Mouse (Mus musculus) heart, postnatal 4 days (tissue): ENCODE data around the gene Amer2. TPM values are rescaled to one million over a fixed set of nuclear protein-coding genes. Genes with fewer than 3 reads are reported as not detected.
A peak's percentile ranks its signal among the peaks of the same experiment; 100 is the strongest.
"Not testable (repeated sequence)": the region's sequence is repeated elsewhere in the genome, so short reads cannot be mapped to it uniquely, and the experiment has no call there.

Experiments used
- DNase-seq: peaks from one replicate; pipeline ENCODE4 v3.0.0; 2021
- total RNA-seq, 2 experiments: library from RNA; stranded (reverse); gene quantifications; 2 replicates each; pipeline ENCODE4 v1.2.3; 2021

Gene Amer2
- total RNA-seq, result under 1 TPM; 0.07 to 0.10 TPM

DNA sequence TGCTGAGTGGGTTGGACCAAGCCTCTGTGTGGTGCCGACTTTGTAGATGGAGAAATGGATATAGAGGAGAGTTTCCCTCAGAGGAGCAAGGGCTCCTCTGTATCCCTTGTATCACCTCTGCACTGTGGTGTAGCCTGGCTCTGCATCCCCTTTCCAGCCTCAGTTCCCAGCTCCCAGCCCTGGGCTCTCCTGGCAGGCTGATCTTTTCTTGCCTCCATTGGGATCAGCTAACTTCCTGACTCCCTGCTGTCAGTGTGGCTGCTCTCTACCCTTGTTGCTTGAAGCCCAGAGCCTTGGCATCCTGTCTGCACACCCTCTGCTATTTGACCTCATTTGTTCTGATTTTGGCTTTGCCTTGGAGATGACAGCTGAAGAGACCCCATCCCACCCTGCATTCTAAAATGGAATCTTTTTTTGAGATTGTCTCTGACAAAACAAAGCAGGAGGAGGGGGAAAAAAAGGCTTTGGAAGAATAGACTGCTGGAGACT is at the start of gene Amer2:
TSS of gene Amer2 (plus strand) at position 439 of the 489 bp plus-strand sequence.
- DNase-seq, result no peak

GRCm38 (mm10) chr14:60340001-60340400 is 33.1 kb upstream of the Amer2 start:
- DNase-seq, result not testable (repeated sequence)

DNA sequence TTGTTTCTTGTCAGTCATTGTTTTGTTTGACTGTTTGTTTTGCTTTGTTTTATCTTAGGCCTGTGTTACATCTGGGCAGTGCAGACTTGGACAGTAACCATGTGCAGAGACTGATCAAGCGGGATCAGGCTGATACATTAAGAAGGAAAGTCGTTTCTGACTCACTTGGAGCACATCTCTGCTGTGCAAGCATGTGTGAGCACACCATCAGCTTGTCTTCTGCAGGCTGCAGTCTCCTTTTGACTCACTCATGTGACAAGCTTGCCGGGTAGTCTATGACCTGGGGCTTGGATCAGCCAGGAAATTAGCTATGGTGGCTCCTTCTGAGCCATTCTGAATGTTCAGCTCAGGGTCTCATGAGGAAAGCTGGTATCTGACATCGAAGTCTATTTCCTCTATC is 32.5 kb upstream of the Amer2 start:
- DNase-seq, result no peak

DNA sequence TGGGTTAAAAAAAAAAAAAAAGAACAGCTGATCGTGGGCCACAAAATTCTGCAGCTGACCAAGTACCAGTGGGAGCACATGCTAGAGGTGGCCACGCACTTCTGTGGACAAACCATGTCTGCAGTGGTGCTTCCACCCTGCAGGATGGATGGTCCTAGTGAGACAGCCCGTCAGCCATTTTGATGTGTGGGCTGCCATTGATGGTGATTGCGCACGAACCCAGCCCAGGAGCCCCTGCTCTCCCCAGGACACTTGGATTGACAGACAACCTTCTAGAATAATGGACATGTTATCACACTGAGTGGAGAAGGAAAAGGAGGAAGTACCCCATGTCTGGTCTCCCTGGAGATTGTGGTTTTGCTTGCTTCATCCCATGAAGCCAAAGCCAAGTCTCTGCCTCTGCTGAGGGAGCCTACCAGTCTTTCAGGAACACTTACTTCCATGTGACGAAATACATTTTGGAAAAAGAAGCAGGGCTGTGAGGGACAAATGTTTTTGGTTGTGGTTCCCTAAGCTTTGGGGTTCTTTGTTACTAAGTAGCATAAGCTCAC is 27.7 kb upstream of the Amer2 start:
- no peak for DNase-seq

DNA sequence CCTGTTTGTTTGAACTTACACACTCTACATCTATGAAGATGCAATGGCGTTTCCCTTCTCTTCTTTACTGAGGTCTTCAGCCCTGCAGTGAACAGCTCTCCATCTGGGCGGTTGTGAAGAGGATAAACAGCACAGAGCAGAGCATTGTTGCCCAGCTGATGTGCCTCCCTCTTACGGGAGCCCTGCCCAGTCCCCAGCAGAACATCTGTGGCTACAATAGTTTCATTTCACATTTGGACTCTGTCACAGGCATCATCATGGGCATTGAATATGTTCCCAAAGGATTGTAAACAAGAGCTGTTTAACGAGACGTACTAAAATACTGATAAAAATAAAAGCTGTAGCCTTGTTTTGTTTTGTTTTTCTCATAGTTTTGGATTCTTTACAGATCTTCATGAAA is 14.7 kb upstream of the Amer2 start:
- no peak for DNase-seq

- no peak for DNase-seq
Measured at GRCm38 (mm10) chr14:60361380-60362212, 11.5 kb upstream of the Amer2 start.

DNA sequence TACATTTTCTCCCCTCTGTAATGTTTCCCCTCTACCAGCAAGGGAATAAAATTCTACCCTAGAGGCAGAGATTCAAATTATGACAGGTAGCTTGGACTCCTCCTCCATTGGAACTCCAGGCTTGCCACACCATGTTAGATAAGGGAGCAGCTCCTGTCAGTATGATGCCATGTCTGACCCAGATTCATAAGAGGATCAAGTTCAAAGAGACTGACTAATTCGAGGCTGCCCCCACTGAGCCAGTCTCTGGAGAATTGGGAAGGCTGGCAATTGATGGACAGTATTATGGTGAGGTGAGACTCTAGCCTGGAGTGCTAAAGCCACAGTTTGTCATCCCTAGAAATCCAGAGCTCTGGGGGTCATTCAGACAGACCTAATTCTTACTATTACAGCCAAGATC is 6.3 kb upstream of the Amer2 start:
- no peak for DNase-seq

GRCm38 (mm10) chr14:60368769-60369666 is 4.0 kb upstream of the Amer2 start:
- DNase-seq, result no peak

DNA sequence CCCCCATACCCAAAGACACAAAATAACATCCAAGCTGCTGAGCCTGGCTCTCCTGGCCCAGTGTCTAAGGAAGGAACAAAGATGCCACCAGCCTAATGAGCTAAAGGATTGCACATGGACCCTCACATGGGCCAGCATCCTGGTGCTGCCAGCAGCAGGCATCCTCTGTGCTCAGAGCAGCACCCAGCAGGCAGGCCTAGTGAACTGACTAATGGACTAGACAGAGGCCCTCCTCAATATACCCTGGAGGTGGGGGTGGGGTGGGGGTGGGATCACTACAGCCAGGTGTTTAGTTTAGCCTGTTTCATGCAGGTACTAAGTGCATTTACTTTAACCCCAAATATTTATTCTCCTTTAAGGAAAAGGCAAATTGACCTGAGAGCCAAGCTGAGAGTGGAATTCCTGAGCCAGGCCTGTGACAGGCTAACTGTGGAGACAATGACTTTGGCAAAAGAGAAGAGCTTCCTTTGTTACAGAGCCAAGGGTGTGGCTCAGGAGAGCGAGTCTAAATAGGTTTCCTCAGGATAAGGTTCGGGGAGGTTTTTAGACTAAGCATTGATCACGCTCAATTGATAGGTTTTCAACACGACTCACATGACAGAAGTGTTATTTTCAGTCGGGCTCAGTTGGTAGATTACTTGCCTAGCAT is 3.3 kb upstream of the Amer2 start:
- DNase-seq, result no peak

DNA sequence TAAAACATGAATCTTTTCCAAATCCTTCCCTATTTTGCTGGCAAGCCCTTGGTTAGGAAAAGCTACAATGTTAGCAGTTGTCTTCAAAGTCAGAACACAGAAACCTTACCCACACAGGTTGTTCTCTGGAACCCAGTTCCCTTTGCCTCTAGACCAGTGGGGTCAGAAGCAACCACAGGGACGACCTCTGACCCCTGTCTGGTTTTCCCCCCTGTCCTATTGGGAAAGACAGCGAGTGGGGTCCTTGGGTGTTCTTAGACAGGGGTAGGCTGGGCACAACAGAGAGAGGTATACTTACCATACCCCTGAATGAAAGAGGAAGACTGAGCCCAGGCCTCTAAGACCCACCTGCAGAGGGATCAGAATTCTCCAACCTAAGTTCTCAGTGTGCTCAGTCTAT is 4.0 kb downstream of the Amer2 start:
- no peak for DNase-seq

DNA sequence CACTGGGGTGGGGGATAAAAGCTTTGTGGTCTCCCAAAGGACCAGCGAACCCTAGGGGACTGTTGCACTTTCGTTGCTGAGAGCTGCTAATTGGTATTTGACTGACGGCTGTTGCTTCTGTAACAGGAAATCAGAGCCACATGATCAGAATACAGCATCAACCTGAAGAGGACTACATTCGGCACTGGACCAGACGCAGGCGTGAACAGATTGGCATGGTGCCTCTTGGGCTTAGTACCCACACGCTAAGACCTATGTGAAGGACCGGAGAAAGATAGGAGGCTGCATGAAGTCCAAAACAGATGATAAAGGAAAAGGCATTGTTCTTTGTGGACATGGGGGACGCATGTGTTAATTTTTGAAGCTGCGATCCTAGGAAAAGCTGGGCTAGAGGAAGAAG is 4.5 kb downstream of the Amer2 start:
- DNase-seq, result no peak

GRCm38 (mm10) chr14:60378057-60378565 is 5.1 kb downstream of the Amer2 start:
- peak; percentile 46 for DNase-seq

DNA sequence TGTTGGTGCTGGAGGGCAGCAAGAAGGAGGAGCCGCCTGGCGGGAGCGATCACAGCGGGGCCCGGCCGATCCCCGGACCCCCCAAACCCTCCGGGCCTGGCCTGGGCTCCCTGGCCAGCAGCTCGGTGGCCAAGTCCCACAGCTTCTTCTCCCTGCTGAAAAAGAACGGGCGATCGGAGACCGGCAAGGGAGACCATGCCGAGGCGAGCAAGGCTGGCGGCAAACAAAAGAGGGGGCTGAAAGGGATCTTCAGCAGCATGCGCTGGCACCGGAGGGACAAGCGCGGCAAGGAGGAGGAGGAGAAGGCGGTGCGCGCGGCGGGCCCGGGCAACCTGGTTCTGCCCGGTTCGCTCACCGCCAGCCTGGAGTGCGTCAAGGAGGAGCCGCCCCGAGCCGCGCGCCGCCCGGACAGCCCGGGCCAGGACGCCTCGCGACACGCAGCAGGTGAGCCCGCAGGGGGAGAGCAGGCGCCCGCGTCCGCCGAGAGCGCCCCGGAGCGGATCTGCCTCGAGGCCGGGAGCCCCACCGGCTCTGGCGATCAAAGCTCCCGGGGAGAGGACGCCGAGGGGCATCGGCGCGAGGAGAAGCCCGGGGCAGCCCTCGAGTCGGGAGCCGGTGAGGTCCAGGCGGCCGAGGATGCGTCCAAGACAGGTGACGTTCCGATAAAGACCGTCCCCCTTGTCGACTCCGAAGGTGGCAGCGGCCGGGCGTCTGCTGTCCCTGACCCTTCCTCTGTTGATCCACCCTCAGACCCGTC is 5.7 kb downstream of the Amer2 start:
- DNase-seq, result peak; percentile 25

GRCm38 (mm10) chr14:60379323-60379957 is 6.4 kb downstream of the Amer2 start:
- no peak for DNase-seq

GRCm38 (mm10) chr14:60379958-60380330 is 6.9 kb downstream of the Amer2 start:
- no peak for DNase-seq

- DNase-seq, result no peak
Measured at GRCm38 (mm10) chr14:60381671-60382070, 8.6 kb downstream of the Amer2 start.

- no peak for DNase-seq
Measured at GRCm38 (mm10) chr14:60383816-60384215, 10.8 kb downstream of the Amer2 start.

- no peak for DNase-seq
Measured at GRCm38 (mm10) chr14:60384269-60384668, 11.2 kb downstream of the Amer2 start.

DNA sequence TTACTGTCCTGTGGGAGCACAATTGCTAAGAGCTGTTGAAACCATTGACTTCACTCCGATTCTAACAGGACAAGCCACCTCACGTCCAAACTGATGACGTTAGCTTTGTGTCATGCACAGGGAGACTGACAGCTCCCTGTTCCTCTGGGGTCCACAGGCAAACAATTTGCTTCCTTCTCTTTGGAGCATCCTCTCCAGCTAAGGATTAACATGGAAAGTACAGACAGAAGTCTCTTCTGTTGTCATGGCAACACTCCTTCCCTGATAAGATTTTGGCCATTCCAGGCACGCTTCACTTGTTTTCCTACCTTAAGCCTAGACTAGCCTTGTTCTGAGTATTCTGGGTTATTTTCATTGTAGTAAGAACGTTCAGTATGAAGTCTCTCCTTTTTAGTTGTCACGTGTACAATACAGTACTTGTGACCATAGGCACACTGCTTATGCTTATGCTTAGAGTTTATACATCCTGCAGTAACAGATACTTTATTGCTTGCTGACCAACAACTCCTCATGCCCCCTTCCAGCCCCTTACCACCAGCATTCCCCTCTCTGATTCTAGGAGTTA is 12.1 kb downstream of the Amer2 start:
- no peak for DNase-seq
